Mouse (Mus musculus): ENCODE measurements around the gene Plxdc2. TPM values are rescaled to one million over a fixed set of nuclear protein-coding genes. Genes with fewer than 3 reads are reported as not detected.
A peak's percentile ranks its signal among the peaks of the same experiment; 100 is the strongest.

The Plxdc2 gene
- polyA plus RNA-seq, 1 experiment from 2014 or later: 29.6 TPM

- no peaks in the 10 kb centered on the region for H3K27me3 ChIP-seq
- no peak overlapping the region for H3K4me3 ChIP-seq
- H3K9me3 ChIP-seq: no peaks in the 10 kb centered on the region
- WGBS: 24% methylated on average over 1 of the region's 1 CpGs
- no peaks in the 10 kb centered on the region for H3K36me3 ChIP-seq
- peaks cover 12% of the 10 kb centered on the region; the same call in 1 of the 2 replicates for H3K4me1 ChIP-seq
- no peak overlapping the region for H3K27ac ChIP-seq
- no peak overlapping the region for H3K4me2 ChIP-seq
- ATAC-seq (ENCODE audit: insufficient number of reproducible peaks, insufficient read depth, low FRiP score, low TSS enrichment, low read depth): no peak
- H3K9ac ChIP-seq: no peak overlapping the region
Observed at GRCm38 (mm10) chr2:16578153-16578552, 222.0 kb downstream of the Plxdc2 start.

- Histone ChIP-seq H3K4me3 (no peak overlapping the region), H3K9me3 (0 out of 2 replicates have a peak, but pooled peaks cover 4% of the 10 kb centered on the region), H3K36me3 (no peaks in the 10 kb centered on the region), H3K9ac (no peak overlapping the region), H3K27ac (no peak overlapping the region), H3K4me1 (no peaks in the 10 kb centered on the region), H3K4me2 (no peak overlapping the region), H3K27me3 (no peaks in the 10 kb centered on the region)
- ATAC-seq (ENCODE audit: insufficient number of reproducible peaks, insufficient read depth, low FRiP score, low TSS enrichment, low read depth): no peak
Observed at GRCm38 (mm10) chr2:16588546-16588945, 232.4 kb downstream of the Plxdc2 start.

GRCm38 (mm10) chr2:16595451-16595850 is 239.3 kb downstream of the Plxdc2 start:
- no peak overlapping the region for H3K4me2 ChIP-seq
- H3K4me3 ChIP-seq: no peak overlapping the region
- no peaks in the 10 kb centered on the region for H3K4me1 ChIP-seq
- no peaks in the 10 kb centered on the region for H3K9me3 ChIP-seq
- no peaks in the 10 kb centered on the region for H3K36me3 ChIP-seq
- no peak overlapping the region for H3K27ac ChIP-seq
- H3K27me3 ChIP-seq: no peaks in the 10 kb centered on the region
- 73% methylated on average over 1 of the region's 1 CpGs for WGBS
- H3K9ac ChIP-seq: no peak overlapping the region
- ATAC-seq (ENCODE audit: insufficient number of reproducible peaks, insufficient read depth, low FRiP score, low TSS enrichment, low read depth): no peak

- 77% methylated on average over 3 of the region's 3 CpGs for WGBS
- H3K4me3 ChIP-seq: no peak overlapping the region
Observed at GRCm38 (mm10) chr2:16598231-16598630, 242.1 kb downstream of the Plxdc2 start.

GRCm38 (mm10) chr2:16604291-16604690 is 248.2 kb downstream of the Plxdc2 start:
- Histone ChIP-seq H3K27me3 (no peaks in the 10 kb centered on the region), H3K27ac (no peak overlapping the region), H3K36me3 (no peaks in the 10 kb centered on the region), H3K4me3 (no peak overlapping the region), H3K4me2 (no peak overlapping the region), H3K9me3 (no peaks in the 10 kb centered on the region), H3K4me1 (peaks cover 18% of the 10 kb centered on the region), H3K9ac (no peak overlapping the region)
- ATAC-seq (ENCODE audit: insufficient number of reproducible peaks, insufficient read depth, low FRiP score, low TSS enrichment, low read depth): no peak
- 51% methylated on average over 3 of the region's 3 CpGs for WGBS

More at GRCm38 (mm10) chr2:16598231-16598630, 242.1 kb downstream of the Plxdc2 start:
- ATAC-seq (ENCODE audit: insufficient number of reproducible peaks, insufficient read depth, low FRiP score, low TSS enrichment, low read depth): no peak
- Histone ChIP-seq H3K9me3 (no peaks in the 10 kb centered on the region), H3K4me1 (no peaks in the 10 kb centered on the region), H3K27ac (no peak overlapping the region), H3K9ac (no peak overlapping the region), H3K27me3 (no peaks in the 10 kb centered on the region), H3K4me2 (no peak overlapping the region), H3K36me3 (no peaks in the 10 kb centered on the region)

GRCm38 (mm10) chr2:16607792-16608586 is 251.9 kb downstream of the Plxdc2 start:
- H3K4me2 ChIP-seq: no peak overlapping the region
- H3K36me3 ChIP-seq: no peaks in the 10 kb centered on the region
- peaks cover 4% of the 10 kb centered on the region; the same call in 1 of the 2 replicates for H3K9me3 ChIP-seq
- H3K4me1 ChIP-seq: peaks cover 18% of the 10 kb centered on the region
- no peak overlapping the region for H3K4me3 ChIP-seq
- H3K27ac ChIP-seq: peak overlapping the region; percentile 29; the same call in 1 of the 2 replicates
- no peaks in the 10 kb centered on the region for H3K27me3 ChIP-seq
- 24% methylated on average over 3 of the region's 3 CpGs for WGBS
- no peak for ATAC-seq (ENCODE audit: insufficient number of reproducible peaks, insufficient read depth, low FRiP score, low TSS enrichment, low read depth)
- no peak overlapping the region for H3K9ac ChIP-seq

GRCm38 (mm10) chr2:16642061-16642460 is 286.0 kb downstream of the Plxdc2 start:
- H3K4me2 ChIP-seq: no peak overlapping the region
- 0 out of 2 replicates have a peak, but pooled peaks cover 4% of the 10 kb centered on the region for H3K36me3 ChIP-seq
- no peak for ATAC-seq (ENCODE audit: insufficient number of reproducible peaks, insufficient read depth, low FRiP score, low TSS enrichment, low read depth)
- no peaks in the 10 kb centered on the region for H3K27me3 ChIP-seq
- no peaks in the 10 kb centered on the region for H3K9me3 ChIP-seq
- no peak overlapping the region for H3K9ac ChIP-seq
- no peaks in the 10 kb centered on the region for H3K4me1 ChIP-seq
- no peak overlapping the region for H3K27ac ChIP-seq
- no peak overlapping the region for H3K4me3 ChIP-seq
- WGBS: 96% methylated on average over 3 of the region's 3 CpGs

- H3K9me3 ChIP-seq: no peaks in the 10 kb centered on the region
Observed at GRCm38 (mm10) chr2:16651713-16652112, 295.6 kb downstream of the Plxdc2 start.

GRCm38 (mm10) chr2:16664516-16664915 is 308.4 kb downstream of the Plxdc2 start:
- no peaks in the 10 kb centered on the region; the same call in 1 of the 2 replicates for H3K4me1 ChIP-seq
- H3K27ac ChIP-seq: no peak overlapping the region
- WGBS: 16% methylated on average over 1 of the region's 1 CpGs
- H3K27me3 ChIP-seq: no peaks in the 10 kb centered on the region
- H3K9me3 ChIP-seq: no peaks in the 10 kb centered on the region
- no peak overlapping the region for H3K4me2 ChIP-seq
- H3K9ac ChIP-seq: no peak overlapping the region
- no peak for ATAC-seq (ENCODE audit: insufficient number of reproducible peaks, insufficient read depth, low FRiP score, low TSS enrichment, low read depth)
- no peak overlapping the region for H3K4me3 ChIP-seq
- no peaks in the 10 kb centered on the region for H3K36me3 ChIP-seq

More at GRCm38 (mm10) chr2:16651713-16652112, 295.6 kb downstream of the Plxdc2 start:
- no peaks in the 10 kb centered on the region for H3K36me3 ChIP-seq
- WGBS: 75% methylated on average over 2 of the region's 2 CpGs
- no peak for ATAC-seq (ENCODE audit: insufficient number of reproducible peaks, insufficient read depth, low FRiP score, low TSS enrichment, low read depth)
- H3K27ac ChIP-seq: no peak overlapping the region
- no peak overlapping the region for H3K9ac ChIP-seq
- H3K4me3 ChIP-seq: no peak overlapping the region
- no peak overlapping the region for H3K4me2 ChIP-seq
- no peaks in the 10 kb centered on the region for H3K27me3 ChIP-seq
- H3K4me1 ChIP-seq: no peaks in the 10 kb centered on the region

- no peak overlapping the region for H3K4me3 ChIP-seq
- no peaks in the 10 kb centered on the region for H3K27me3 ChIP-seq
- H3K4me1 ChIP-seq: no peaks in the 10 kb centered on the region; the same call in 1 of the 2 replicates
- WGBS: 80% methylated on average over 1 of the region's 1 CpGs
- H3K9ac ChIP-seq: no peak overlapping the region
- no peak for ATAC-seq (ENCODE audit: insufficient number of reproducible peaks, insufficient read depth, low FRiP score, low TSS enrichment, low read depth)
- no peaks in the 10 kb centered on the region for H3K9me3 ChIP-seq
- H3K36me3 ChIP-seq: no peaks in the 10 kb centered on the region
- no peak overlapping the region for H3K4me2 ChIP-seq
- no peak overlapping the region for H3K27ac ChIP-seq
Observed at GRCm38 (mm10) chr2:16668391-16668790, 312.3 kb downstream of the Plxdc2 start.

- H3K4me3 ChIP-seq: no peak overlapping the region
- no peak for ATAC-seq (ENCODE audit: insufficient number of reproducible peaks, insufficient read depth, low FRiP score, low TSS enrichment, low read depth)
- no peaks in the 10 kb centered on the region for H3K9me3 ChIP-seq
- H3K9ac ChIP-seq: no peak overlapping the region
- no peaks in the 10 kb centered on the region for H3K4me1 ChIP-seq
- no peak overlapping the region for H3K27ac ChIP-seq
- WGBS: 98% methylated on average over 3 of the region's 3 CpGs
- no peaks in the 10 kb centered on the region for H3K36me3 ChIP-seq
- no peaks in the 10 kb centered on the region for H3K27me3 ChIP-seq
- H3K4me2 ChIP-seq: no peak overlapping the region
Observed at GRCm38 (mm10) chr2:16682905-16683304, 326.8 kb downstream of the Plxdc2 start.

GRCm38 (mm10) chr2:16683739-16684138 is 327.6 kb downstream of the Plxdc2 start:
- 40% methylated on average over 3 of the region's 3 CpGs for WGBS
- no peaks in the 10 kb centered on the region for H3K36me3 ChIP-seq
- H3K27ac ChIP-seq: no peak overlapping the region

More at GRCm38 (mm10) chr2:16683739-16684138, 327.6 kb downstream of the Plxdc2 start:
- Histone ChIP-seq H3K4me2 (no peak overlapping the region), H3K9me3 (no peaks in the 10 kb centered on the region), H3K4me3 (no peak overlapping the region), H3K27me3 (no peaks in the 10 kb centered on the region), H3K9ac (no peak overlapping the region), H3K4me1 (no peaks in the 10 kb centered on the region)
- ATAC-seq (ENCODE audit: insufficient number of reproducible peaks, insufficient read depth, low FRiP score, low TSS enrichment, low read depth): no peak
